Mouse (Mus musculus) megakaryocyte, embryonic 14.5 days (primary cell): ENCODE results near the gene Tmem253.

Experiments
- FLI1 ChIP-seq: IDR thresholded peaks from 2 replicates; pipeline ENCODE4 v1.6.1; 2012; ENCODE audit warnings: low read length, inconsistent platforms, mixed read lengths
- GATA1 ChIP-seq: IDR thresholded peaks from 3 replicates; pipeline ENCODE4 v1.6.1; 2012; ENCODE audit warnings: mixed read lengths, low read length, inconsistent platforms, borderline replicate concordance

- no peak for TF ChIP-seq FLI1
- TF ChIP-seq GATA1, result no peak
These were observed 20.1 kb upstream of the Tmem253 start for GRCm38 (mm10) chr14:51995219-51995871.
